Mouse (Mus musculus): ENCODE results near the gene Sh3d21.

The Sh3d21 gene

DNA sequence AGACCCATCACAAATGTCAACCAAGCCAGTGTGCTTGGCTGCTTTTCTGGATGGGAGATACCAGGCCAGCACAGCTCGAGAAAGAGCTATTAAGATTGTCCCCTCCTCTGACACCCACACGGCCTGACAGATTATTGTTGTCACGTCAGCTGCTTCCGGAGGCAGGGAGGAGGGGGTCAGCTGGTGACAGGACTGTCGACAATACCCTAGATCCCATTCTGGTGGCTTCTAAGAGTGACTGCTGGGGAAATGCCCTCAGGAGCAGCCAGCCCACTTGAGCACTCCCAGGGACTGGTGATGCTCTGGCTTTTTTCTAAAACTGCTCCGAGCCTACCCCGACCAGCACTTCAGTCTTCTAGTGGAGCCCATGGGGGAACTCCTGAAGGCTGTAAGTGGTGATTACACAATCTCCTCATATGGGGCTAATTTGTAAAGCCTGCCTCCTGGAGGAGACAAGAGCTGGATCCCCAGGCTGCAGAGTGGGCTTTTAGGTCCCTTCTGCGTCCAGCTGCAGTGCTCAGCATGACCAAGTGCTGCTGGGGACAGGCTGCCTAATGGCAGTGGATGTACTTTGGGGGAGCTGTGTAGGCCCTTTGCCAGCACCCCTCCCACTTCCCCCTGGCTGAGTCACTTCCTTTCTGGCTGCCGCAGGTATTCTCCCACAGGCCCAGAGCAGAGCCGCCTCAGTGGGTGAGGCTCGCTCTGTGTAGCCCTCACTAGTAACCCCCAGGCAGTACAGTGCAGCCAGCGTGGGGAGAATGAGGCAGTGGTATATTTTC, 52.7 kb downstream of the Sh3d21 start:
- peak; percentile 69 to 77 for DNase-seq (ENCODE audit: low read depth in 2 of 2, low spot score in 2 of 2)

DNA sequence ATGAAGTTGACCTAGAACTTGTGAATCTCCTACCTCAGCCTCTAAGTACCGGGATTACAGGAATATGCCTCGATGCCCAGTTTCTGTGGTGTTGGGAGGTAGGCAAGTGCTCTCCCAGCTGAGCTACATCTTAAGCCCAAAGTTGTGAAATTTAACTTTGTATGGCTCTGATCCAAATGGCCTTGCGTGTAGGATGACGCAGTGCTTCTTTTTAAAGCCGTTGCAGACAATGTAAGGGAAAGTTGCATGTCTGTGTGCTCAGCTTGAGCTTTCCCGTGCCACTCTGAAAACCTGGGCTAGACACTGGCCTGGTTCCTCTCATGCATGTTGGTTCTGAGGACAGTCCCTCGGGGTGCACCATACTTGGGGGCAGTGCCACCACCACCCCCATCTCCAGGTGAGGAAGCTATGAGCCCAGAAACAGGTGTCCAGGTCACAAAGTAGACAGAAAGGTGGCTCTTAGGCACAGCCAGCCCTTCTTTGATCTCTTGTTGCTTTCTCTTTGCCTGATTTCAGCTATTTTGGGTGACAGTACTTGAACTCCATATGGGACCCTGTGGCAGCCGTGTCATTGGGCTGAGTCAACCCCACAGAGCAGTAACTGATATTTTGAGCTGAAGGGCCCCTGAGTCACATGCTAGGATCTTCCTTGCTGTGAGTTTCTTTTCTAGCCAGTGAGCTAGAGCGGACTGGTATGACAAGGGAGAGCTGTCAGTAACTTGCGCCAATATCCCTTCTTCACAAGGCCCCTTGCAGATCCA, 53.5 kb downstream of the Sh3d21 start:
- no peak for DNase-seq (ENCODE audit: low read depth in 2 of 2, low spot score in 2 of 2)

DNA sequence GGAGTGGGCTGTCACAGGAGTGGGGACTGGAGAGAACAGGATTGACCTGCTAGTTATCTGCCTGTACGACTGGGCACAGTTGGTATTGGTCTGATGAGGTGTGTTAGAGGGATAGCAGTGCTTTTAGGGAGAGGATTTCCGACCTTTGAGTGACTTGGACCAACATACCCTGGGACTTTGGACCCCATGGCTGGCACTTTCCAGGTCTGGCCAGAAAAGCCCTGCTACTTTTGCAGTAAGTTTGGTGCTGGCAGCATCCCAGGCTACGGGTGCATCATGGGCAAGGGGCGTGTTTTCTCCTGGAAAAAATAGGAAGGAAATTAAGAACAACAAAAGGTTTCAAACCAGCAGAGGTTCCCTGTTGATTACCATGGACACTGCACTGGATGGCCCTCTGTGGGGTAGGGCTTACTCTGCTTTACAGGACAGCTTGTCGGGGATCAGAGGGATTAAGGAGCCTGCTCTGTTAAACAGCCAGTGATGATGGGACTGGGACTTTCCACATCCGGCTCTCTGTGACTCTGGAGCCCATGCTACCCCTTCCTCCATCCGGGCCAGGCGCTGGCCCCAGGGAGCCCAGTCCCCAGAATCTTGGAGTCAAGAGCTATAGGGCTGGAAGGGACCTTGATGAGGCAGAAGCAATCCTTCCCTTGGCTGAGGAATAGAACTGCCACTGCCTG, 55.1 kb downstream of the Sh3d21 start:
- DNase-seq (ENCODE audit: low read depth in 2 of 2, low spot score in 2 of 2), result no peak

DNA sequence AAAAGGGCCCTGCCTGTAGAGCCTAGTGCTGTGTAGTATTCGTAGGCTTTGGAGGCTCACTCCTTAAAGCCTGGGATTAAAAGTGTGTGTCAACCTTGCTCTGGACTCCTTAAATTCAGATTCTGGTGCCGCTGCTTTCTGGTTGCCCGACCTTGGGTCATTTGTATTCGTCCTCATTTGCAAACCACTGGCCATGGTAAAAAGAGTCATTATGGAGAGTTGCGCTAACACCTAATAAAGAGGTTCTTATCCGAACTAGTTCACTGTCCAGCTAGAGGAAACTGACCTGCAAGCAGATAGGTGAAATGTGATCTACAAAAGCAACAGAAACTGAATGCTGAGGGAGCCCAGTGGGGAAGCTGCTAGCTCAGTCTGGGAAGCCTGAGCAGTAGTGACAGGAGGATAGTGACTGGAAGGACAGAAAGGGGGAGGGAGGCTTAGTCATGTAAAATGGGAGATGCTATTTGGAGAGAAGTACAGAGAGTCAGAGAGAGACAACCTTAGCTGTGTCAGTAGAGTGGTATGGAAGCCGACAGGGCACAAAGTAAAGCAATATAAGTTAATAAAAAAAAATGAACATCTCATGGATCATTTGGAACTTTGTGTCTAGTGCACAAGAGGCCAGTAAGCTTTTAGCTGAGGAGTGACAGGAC, 58.0 kb downstream of the Sh3d21 start:
- DNase-seq (ENCODE audit: low read depth in 2 of 2, low spot score in 2 of 2), result no peak

DNA sequence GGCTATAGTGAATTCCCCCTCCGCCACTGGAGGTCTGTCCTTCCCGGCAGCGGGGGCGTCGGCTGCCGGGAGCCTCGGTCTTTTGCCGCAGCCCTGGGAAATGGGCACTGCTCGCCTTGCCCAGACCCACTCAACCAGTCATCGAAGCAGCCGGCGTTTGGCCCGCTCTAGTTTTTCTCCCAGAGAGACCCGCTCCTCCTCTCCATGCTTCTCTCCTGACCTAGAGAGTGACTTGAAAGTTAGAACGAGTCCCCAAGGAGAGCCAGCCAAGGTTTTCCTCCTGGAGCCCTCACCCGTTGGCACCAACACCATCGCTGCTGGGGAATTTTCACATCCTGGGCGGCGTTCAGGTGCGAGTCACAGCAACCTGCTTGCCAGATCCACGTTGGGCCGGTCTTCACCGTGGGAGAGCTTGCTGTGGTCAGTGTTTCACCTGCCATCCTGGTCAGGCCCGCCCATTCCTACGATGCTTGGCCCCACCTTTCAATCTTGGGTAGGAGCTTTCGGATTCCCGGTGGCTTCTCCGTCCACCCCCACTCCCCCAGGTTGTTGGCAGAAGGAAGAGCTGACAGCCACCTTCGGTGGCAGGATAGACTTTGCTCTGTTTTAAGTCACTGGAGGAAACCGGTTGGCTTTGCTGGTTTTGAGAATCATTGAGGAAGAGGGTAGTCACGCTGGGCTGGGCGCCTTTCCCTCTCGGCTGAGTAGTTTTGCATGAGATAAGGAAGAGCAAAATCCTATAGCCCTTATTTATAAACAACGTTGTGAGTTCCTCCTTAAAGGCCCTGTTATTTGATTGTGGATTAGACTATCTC, 58.8 kb downstream of the Sh3d21 start:
- DNase-seq (ENCODE audit: low read depth in 2 of 2, low spot score in 2 of 2), result peak in 1 of 2 experiments; percentile 14

DNA sequence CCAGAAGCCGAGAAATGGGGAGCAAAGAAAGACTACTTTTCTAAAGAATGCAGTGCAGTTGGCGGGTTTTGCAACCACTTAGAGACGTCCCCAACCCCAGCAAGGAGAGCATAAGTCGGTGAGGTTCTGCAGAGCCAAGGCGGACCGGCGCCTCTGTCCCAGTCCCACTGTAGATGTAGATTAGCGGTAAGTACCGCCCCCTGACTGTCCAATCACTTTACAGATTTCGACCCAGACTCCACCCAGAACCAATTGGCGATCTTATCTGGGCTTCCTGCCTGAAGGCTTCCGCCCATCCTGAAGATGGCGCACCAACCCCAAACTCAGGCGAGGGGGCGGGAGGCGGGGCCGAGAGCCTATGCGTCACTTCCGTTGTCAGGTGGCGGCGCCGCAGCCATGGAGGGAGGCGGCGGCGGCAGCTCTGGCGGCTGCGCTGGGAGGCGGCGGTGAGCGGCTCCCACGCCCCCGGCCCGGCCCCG, 59.7 kb downstream of the Sh3d21 start, which contains the start of gene Stk40:
TSS of gene Stk40 (plus strand) at position 368 of the 479 bp plus-strand sequence.
- peak; percentile 95 to 97 for DNase-seq (ENCODE audit: low read depth in 2 of 2, low spot score in 2 of 2)

DNA sequence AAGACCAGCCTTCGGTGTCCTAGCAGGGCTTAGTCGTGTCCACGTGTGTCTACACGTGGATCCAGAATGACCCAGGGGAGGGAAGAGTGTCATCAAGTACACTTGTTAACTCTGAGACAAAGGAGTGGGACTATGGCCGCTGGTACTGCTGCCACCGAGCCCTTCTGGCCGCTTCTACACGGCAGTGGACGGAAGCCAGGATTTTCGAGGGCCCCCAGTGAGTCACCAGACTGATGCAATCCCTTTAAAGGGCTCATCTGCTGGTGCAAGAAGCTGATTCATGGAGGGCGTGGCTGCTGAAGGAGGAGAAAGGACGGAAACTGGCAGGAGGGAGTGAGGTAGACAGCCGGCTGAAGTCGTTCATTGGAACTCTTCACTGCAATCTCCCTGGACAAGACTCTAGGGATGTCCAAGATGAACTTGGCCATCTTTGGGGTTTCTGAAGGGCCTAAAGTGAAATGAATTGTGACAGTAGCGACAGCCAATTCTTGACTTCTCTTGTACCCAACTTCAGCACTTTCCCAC, 60.2 kb downstream of the Sh3d21 start:
- DNase-seq (ENCODE audit: low read depth in 2 of 2, low spot score in 2 of 2), result peak; percentile 21 to 33

DNA sequence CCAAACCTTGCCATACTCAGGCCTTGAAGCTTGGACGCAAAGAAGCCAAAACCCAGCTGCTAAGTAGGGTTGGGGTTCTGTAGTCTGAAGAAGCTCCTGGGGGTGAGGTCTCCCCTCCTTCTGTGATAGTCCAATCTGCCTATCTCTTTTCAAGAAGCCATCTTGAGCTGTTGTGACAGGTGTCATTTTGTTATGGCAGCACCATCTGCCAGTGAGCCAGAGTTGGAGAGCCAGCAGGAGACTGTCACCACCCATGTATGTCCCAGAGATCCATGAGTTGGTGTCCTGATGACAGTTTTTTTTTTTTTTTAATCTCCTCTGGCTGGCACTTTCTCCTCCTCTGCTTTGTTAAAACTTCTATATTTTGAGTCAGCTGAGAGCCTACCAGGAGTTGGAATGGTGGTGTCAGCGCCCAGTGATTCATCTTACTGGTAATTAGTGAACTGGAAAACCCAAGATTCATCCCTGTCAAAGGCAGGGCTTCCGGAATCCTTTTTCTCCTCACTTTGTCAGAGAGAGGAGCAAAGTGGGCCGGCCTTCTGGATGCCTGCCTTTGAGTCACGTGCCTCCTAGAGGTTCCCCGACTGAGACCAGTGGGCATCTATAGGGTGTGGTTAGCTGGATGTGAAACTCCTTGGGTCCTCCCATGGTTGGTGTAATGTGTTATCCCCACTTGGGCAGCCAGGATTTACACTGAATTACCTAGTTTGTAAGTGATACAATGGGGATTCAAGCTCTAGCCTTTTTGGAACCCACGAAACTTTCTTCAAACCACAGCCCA, 61.0 kb downstream of the Sh3d21 start:
- no peak for DNase-seq (ENCODE audit: low read depth in 2 of 2, low spot score in 2 of 2)

DNA sequence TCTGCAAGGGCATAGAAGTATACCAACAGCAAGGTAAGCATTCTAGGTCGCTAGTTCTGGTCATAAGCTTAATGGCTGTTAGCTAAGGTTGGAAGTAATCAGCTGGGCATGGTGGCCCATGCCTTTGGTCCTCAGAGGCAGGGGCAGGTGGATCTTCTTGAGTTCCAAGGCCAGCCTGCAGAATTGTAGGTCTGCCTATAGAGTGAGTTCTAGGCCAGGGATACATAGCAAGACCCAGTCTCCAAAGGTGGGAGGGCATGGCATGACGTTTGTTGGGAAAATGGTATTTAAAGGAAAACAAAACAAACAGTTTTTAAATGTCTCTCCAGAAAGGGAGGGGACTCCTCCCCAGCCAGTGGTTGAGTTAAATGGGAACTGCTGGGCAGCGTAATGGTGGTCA, 62.5 kb downstream of the Sh3d21 start:
- DNase-seq (ENCODE audit: low read depth in 2 of 2, low spot score in 2 of 2), result no peak
